Mouse (Mus musculus) hindbrain, embryonic 12.5 days (tissue): ENCODE measurements around the gene Vezf1. TPM values are rescaled to one million over a fixed set of nuclear protein-coding genes. Genes with fewer than 3 reads are reported as not detected.
A peak's percentile ranks its signal among the peaks of the same experiment; 100 is the strongest.
"Not testable (repeated sequence)": the region's sequence is repeated elsewhere in the genome, so short reads cannot be mapped to it uniquely, and the experiment has no call there.

Experiments used
- ATAC-seq: fragments of 200-750 bp; cut with Nextera tagmentation; 2 replicates; pipeline ENCODE4 v1.8.0; 2017; ENCODE audit warnings: moderate TSS enrichment; ENCODE audit not compliant: low FRiP score
- H3K27ac ChIP-seq: fragments of 300-500 bp; sonication (generic); 2 replicates; pipeline ENCODE4 v1.5.1; 2016; ENCODE audit warnings: mild to moderate bottlenecking
- H3K27me3 ChIP-seq: fragments of 300-500 bp; sonication (generic); 2 replicates; pipeline ENCODE4 v1.6.1; 2016; ENCODE audit warnings: mild to moderate bottlenecking
- H3K36me3 ChIP-seq: fragments of 300-500 bp; sonication (generic); 2 replicates; pipeline ENCODE4 v1.6.1; 2016; ENCODE audit warnings: mild to moderate bottlenecking
- H3K4me1 ChIP-seq: fragments of 300-500 bp; sonication (generic); 2 replicates; pipeline ENCODE4 v1.6.1; 2016
- H3K4me2 ChIP-seq: fragments of 300-500 bp; sonication (generic); replicated peaks from 2 replicates; pipeline ENCODE4 v1.6.1; 2016; ENCODE audit warnings: mild to moderate bottlenecking
- H3K4me3 ChIP-seq: fragments of 300-500 bp; sonication (generic); 2 replicates; pipeline ENCODE4 v1.5.1; 2016; ENCODE audit warnings: mild to moderate bottlenecking
- H3K9ac ChIP-seq: fragments of 300-500 bp; sonication (generic); 2 replicates; pipeline ENCODE4 v1.6.1; 2016; ENCODE audit warnings: mild to moderate bottlenecking, moderate library complexity
- H3K9me3 ChIP-seq: fragments of 300-500 bp; sonication (generic); replicated peaks from 2 replicates; pipeline ENCODE4 v1.6.1; 2016; ENCODE audit warnings: mild to moderate bottlenecking
- WGBS: fragments of 180-500 bp; shearing (Covaris S2); methylation state at CpG from one replicate; pipeline ENCODE4 v1.1.7; 2016; 5-methylcytosine and 5-hydroxymethylcytosine counted together
- polyA plus RNA-seq: library from polyadenylated mRNA; unstranded; fragments of >200 nt; fragmentation: Nextera tagmentation; extraction: Ambion mirVana; gene quantifications from 2 replicates; pipeline ENCODE4 v1.2.1, GENCODE M21; 2016

Gene Vezf1
- polyA plus RNA-seq, 1 experiment from 2014 or later, result 75.1 TPM

GRCm38 (mm10) chr11:88045159-88045558 is 22.9 kb upstream of the Vezf1 start:
- H3K4me3 ChIP-seq, H3K27me3 ChIP-seq, H3K9me3 ChIP-seq, H3K27ac ChIP-seq, H3K9ac ChIP-seq, ATAC-seq, H3K4me2 ChIP-seq: not testable (repeated sequence)
- WGBS, result 93% methylated on average over 3 of the region's 3 CpGs
- Histone ChIP-seq H3K4me1 (peaks cover 20% of the 10 kb centered on the region), H3K36me3 (peaks cover 11% of the 10 kb centered on the region)

GRCm38 (mm10) chr11:88045878-88046277 is 22.2 kb upstream of the Vezf1 start:
- Histone ChIP-seq H3K27ac (no peak overlapping the region), H3K4me1 (peaks cover 24% of the 10 kb centered on the region), H3K9me3 (0 out of 2 replicates have a peak, but pooled peaks cover 3% of the 10 kb centered on the region), H3K36me3 (peaks cover 16% of the 10 kb centered on the region), H3K9ac (no peak overlapping the region), H3K4me3 (no peak overlapping the region), H3K4me2 (no peak overlapping the region), H3K27me3 (no peaks in the 10 kb centered on the region)
- 90% methylated on average over 4 of the region's 4 CpGs for WGBS
- ATAC-seq, result no peak

GRCm38 (mm10) chr11:88046323-88046937 is 21.6 kb upstream of the Vezf1 start:
- WGBS, result 62% methylated on average over 17 of the region's 17 CpGs
- Histone ChIP-seq H3K4me1 (peaks cover 24% of the 10 kb centered on the region), H3K27ac (peak overlapping the region; percentile 99), H3K9me3 (0 out of 2 replicates have a peak, but pooled peaks cover 3% of the 10 kb centered on the region), H3K9ac (peak overlapping the region; percentile 99), H3K36me3 (peaks cover 18% of the 10 kb centered on the region), H3K27me3 (no peaks in the 10 kb centered on the region), H3K4me3 (peak overlapping the region; percentile 97), H3K4me2 (peak overlapping the region; percentile 91)
- ATAC-seq, result no peak

GRCm38 (mm10) chr11:88046944-88047794 is 20.9 kb upstream of the Vezf1 start, which contains the start of gene Srsf1:
TSS of gene Srsf1 (plus strand) at chr11:88047373.
- Histone ChIP-seq H3K9ac (peak within 1 kb of the TSS; percentile 99), H3K36me3 (peaks cover 18% of the 10 kb centered on the region), H3K9me3 (0 out of 2 replicates have a peak, but pooled peaks cover 3% of the 10 kb centered on the region), H3K4me2 (peak within 1 kb of the TSS; percentile 91), H3K27me3 (no peaks in the 10 kb centered on the region), H3K4me1 (peaks cover 24% of the 10 kb centered on the region), H3K4me3 (peak within 1 kb of the TSS; percentile 97), H3K27ac (peak within 1 kb of the TSS; percentile 99)
- ATAC-seq, result peak; percentile 93
- under 1% methylated on average over 60 of the region's 60 CpGs for WGBS

GRCm38 (mm10) chr11:88047871-88048531 is 20.1 kb upstream of the Vezf1 start:
- peak overlapping the region; percentile 97 for H3K4me3 ChIP-seq
- WGBS, result under 1% methylated on average over 61 of the region's 76 CpGs
- H3K27ac ChIP-seq, result peak overlapping the region; percentile 99
- no peaks in the 10 kb centered on the region for H3K27me3 ChIP-seq
- H3K4me2 ChIP-seq, result peak overlapping the region; percentile 91
- peak overlapping the region; percentile 99 for H3K9ac ChIP-seq
- peaks cover 24% of the 10 kb centered on the region for H3K36me3 ChIP-seq
- peaks cover 24% of the 10 kb centered on the region for H3K4me1 ChIP-seq
- peak; percentile 82 for ATAC-seq
- H3K9me3 ChIP-seq, result 0 out of 2 replicates have a peak, but pooled peaks cover 2% of the 10 kb centered on the region

GRCm38 (mm10) chr11:88048961-88049670 is 19.0 kb upstream of the Vezf1 start:
- peak overlapping the region; percentile 97 for H3K4me3 ChIP-seq
- H3K4me1 ChIP-seq, result peaks cover 26% of the 10 kb centered on the region
- H3K9ac ChIP-seq, result peak overlapping the region; percentile 99
- whole genome bisulfite sequencing, result 24% methylated on average over 26 of the region's 26 CpGs
- no peak for ATAC-seq
- no peaks in the 10 kb centered on the region for H3K27me3 ChIP-seq
- no peak overlapping the region for H3K27ac ChIP-seq
- peaks cover 26% of the 10 kb centered on the region for H3K36me3 ChIP-seq
- H3K9me3 ChIP-seq, result no peaks in the 10 kb centered on the region
- H3K4me2 ChIP-seq, result peak overlapping the region; percentile 91

- peak overlapping the region; percentile 97 for H3K4me3 ChIP-seq
- no peaks in the 10 kb centered on the region for H3K9me3 ChIP-seq
- H3K27me3 ChIP-seq, result no peaks in the 10 kb centered on the region
- H3K9ac ChIP-seq, result peak overlapping the region; percentile 99
- ATAC-seq, result no peak
- peak overlapping the region; percentile 91 for H3K4me2 ChIP-seq
- no peak overlapping the region for H3K27ac ChIP-seq
- H3K36me3 ChIP-seq, result peaks cover 26% of the 10 kb centered on the region
- peaks cover 26% of the 10 kb centered on the region for H3K4me1 ChIP-seq
Measured at GRCm38 (mm10) chr11:88049732-88050131, 18.3 kb upstream of the Vezf1 start.

- Histone ChIP-seq H3K9me3 (no peaks in the 10 kb centered on the region), H3K4me2 (no peak overlapping the region), H3K36me3 (peaks cover 26% of the 10 kb centered on the region), H3K4me3 (no peak overlapping the region), H3K4me1 (peaks cover 19% of the 10 kb centered on the region), H3K27me3 (no peaks in the 10 kb centered on the region), H3K9ac (no peak overlapping the region), H3K27ac (no peak overlapping the region)
- 84% methylated on average over 4 of the region's 4 CpGs for WGBS
- ATAC-seq, result no peak
Measured at GRCm38 (mm10) chr11:88052638-88053037, 15.4 kb upstream of the Vezf1 start.

- H3K4me2 ChIP-seq, result no peak overlapping the region
- H3K9ac ChIP-seq, result no peak overlapping the region
- peaks cover 26% of the 10 kb centered on the region for H3K36me3 ChIP-seq
- H3K27me3 ChIP-seq, result no peaks in the 10 kb centered on the region
- WGBS, result 74% methylated on average over 3 of the region's 3 CpGs
- H3K4me3 ChIP-seq, result no peak overlapping the region
- H3K9me3 ChIP-seq, result no peaks in the 10 kb centered on the region
- no peak for ATAC-seq
- H3K27ac ChIP-seq, result no peak overlapping the region
- H3K4me1 ChIP-seq, result peaks cover 19% of the 10 kb centered on the region
Measured at GRCm38 (mm10) chr11:88053821-88054220, 14.3 kb upstream of the Vezf1 start.

- WGBS, result 89% methylated on average over 1 of the region's 1 CpGs
- Histone ChIP-seq H3K36me3 (peaks cover 21% of the 10 kb centered on the region), H3K9ac (no peak overlapping the region; the same call in 1 of the 2 replicates), H3K9me3 (no peaks in the 10 kb centered on the region), H3K4me2 (no peak overlapping the region), H3K27me3 (no peaks in the 10 kb centered on the region), H3K4me3 (no peak overlapping the region), H3K27ac (no peak overlapping the region), H3K4me1 (peaks cover 11% of the 10 kb centered on the region)
- ATAC-seq, result no peak
Measured at GRCm38 (mm10) chr11:88054589-88054988, 13.5 kb upstream of the Vezf1 start.

GRCm38 (mm10) chr11:88055777-88056176 is 12.3 kb upstream of the Vezf1 start:
- no peak overlapping the region for H3K9ac ChIP-seq
- 0 out of 2 replicates have a peak, but pooled peaks cover 3% of the 10 kb centered on the region for H3K4me1 ChIP-seq
- no peaks in the 10 kb centered on the region for H3K9me3 ChIP-seq
- no peak overlapping the region for H3K4me2 ChIP-seq
- ATAC-seq, result no peak
- no peaks in the 10 kb centered on the region for H3K27me3 ChIP-seq
- no peak overlapping the region for H3K27ac ChIP-seq
- H3K36me3 ChIP-seq, result peaks cover 11% of the 10 kb centered on the region
- H3K4me3 ChIP-seq, result no peak overlapping the region
- 87% methylated on average over 2 of the region's 2 CpGs for WGBS
